Comparison of ENCODE assay signal across 9 mouse cellular contexts in genomic region chr13:21243196-21243595, GRCm38 (mm10). TPM values are rescaled to one million over a fixed set of nuclear protein-coding genes. Genes with fewer than 3 reads are reported as not detected.
DNase-seq lines count a peak whose midpoint lies in the region; ATAC-seq and TF ChIP-seq lines count a peak whose summit lies in the region.
"Had no signal": no experiment of that assay in that cellular context is flagged by ENCODE, and none has a peak within 500 bp of the region (broad histone marks: within the 10 kb centered on the region; RNA-seq: fewer than 3 reads in every experiment).

No protein-coding gene starts in this region.

- no peak for TF ChIP-seq CTCF in lung, embryonic 14.5 days (IDR thresholded peaks at IDR 0.05; ENCODE audit: low read depth)

- no peaks in the 10 kb centered on the region for H3K9me3 ChIP-seq in lung, embryonic 14.5 days (ENCODE audit: low read depth, low read length)
- no peaks in the 10 kb centered on the region for H3K9me3 ChIP-seq in forebrain, embryonic 13.5 days (replicated peaks)
- no peaks in the 10 kb centered on the region for H3K9me3 ChIP-seq in limb, embryonic 12.5 days
- H3K9me3 ChIP-seq in stomach, embryonic 14.5 days (ENCODE audit: control insufficient read depth, low read depth, low read length): no peaks in the 10 kb centered on the region

- no peak overlapping the region for H3K27ac ChIP-seq in lung, embryonic 14.5 days (ENCODE audit: low read depth)
- no peak overlapping the region for H3K27ac ChIP-seq in forebrain, embryonic 13.5 days
- no peak overlapping the region for H3K27ac ChIP-seq in limb, embryonic 12.5 days
- H3K27ac ChIP-seq in stomach, embryonic 14.5 days (ENCODE audit: low read length): no peak overlapping the region

- H3K27me3 ChIP-seq in lung, embryonic 14.5 days (ENCODE audit: insufficient read depth, low read length): no peaks in the 10 kb centered on the region
- H3K27me3 ChIP-seq in forebrain, embryonic 13.5 days: peaks cover 31% of the 10 kb centered on the region
- peaks cover 26% of the 10 kb centered on the region for H3K27me3 ChIP-seq in limb, embryonic 12.5 days
- no peaks in the 10 kb centered on the region for H3K27me3 ChIP-seq in stomach, embryonic 14.5 days (ENCODE audit: control insufficient read depth, insufficient read depth, low read length)

- H3K9ac ChIP-seq in lung, embryonic 14.5 days: no peak overlapping the region
- H3K9ac ChIP-seq in forebrain, embryonic 13.5 days: no peak overlapping the region
- 0 out of 2 replicates have a peak overlapping the region, but pooled peaks have one; percentile 6 for H3K9ac ChIP-seq in limb, embryonic 12.5 days (replicated peaks)
- no peak overlapping the region for H3K9ac ChIP-seq in stomach, embryonic 14.5 days (replicated peaks; ENCODE audit: low read depth, low read length)

- DNase-seq in lung, embryonic 14.5 days: no peak
- DNase-seq in lung, postnatal 36 days: no peak
- DNase-seq in thymus, postnatal 4 days: no peak
- DNase-seq in thymus, adult 18-20 months: no peak
- DNase-seq: layer of hippocampus, adult 9-11 months had no signal

- H3K4me1 ChIP-seq in lung, embryonic 14.5 days (ENCODE audit: insufficient read depth): no peaks in the 10 kb centered on the region
- peaks cover 5% of the 10 kb centered on the region; the same call in 1 of the 2 replicates for H3K4me1 ChIP-seq in forebrain, embryonic 13.5 days
- H3K4me1 ChIP-seq in limb, embryonic 12.5 days (replicated peaks): peaks cover 8% of the 10 kb centered on the region; the same call in 1 of the 2 replicates
- H3K4me1 ChIP-seq in stomach, embryonic 14.5 days (ENCODE audit: control insufficient read depth, insufficient read depth, low read length): no peaks in the 10 kb centered on the region

- WGBS in lung, embryonic 14.5 days: 15% methylated on average over 13 of the region's 13 CpGs
- 17% methylated on average over 13 of the region's 13 CpGs for WGBS in forebrain, embryonic 13.5 days
- 24% methylated on average over 13 of the region's 13 CpGs for WGBS in limb, embryonic 12.5 days
- 14% methylated on average over 13 of the region's 13 CpGs for WGBS in stomach, embryonic 14.5 days

- no peak for ATAC-seq in lung, embryonic 14.5 days (ENCODE audit: insufficient read depth)
- ATAC-seq in forebrain, embryonic 13.5 days: no peak
- no peak for ATAC-seq in limb, embryonic 12.5 days (ENCODE audit: insufficient number of reproducible peaks, insufficient read depth, low FRiP score, low TSS enrichment, low read depth)
- ATAC-seq in stomach, embryonic 14.5 days (ENCODE audit: insufficient number of reproducible peaks, insufficient read depth, low FRiP score, low read depth): no peak
- ATAC-seq: activated CD4-positive, CD25-positive, alpha-beta regulatory T cell, adult 4 months had no signal

- no peaks in the 10 kb centered on the region for H3K36me3 ChIP-seq in lung, embryonic 14.5 days (ENCODE audit: insufficient read depth)
- H3K36me3 ChIP-seq in forebrain, embryonic 13.5 days (ENCODE audit: poor library complexity, severe bottlenecking): no peaks in the 10 kb centered on the region
- H3K36me3 ChIP-seq in limb, embryonic 12.5 days: no peaks in the 10 kb centered on the region
- H3K36me3 ChIP-seq in stomach, embryonic 14.5 days (ENCODE audit: control insufficient read depth, insufficient read depth, low read length): no peaks in the 10 kb centered on the region

- peak overlapping the region; percentile 51 for H3K4me2 ChIP-seq in lung, embryonic 14.5 days
- H3K4me2 ChIP-seq in forebrain, embryonic 13.5 days: peak overlapping the region; percentile 31
- H3K4me2 ChIP-seq in limb, embryonic 12.5 days: peak overlapping the region; percentile 51
- peak overlapping the region; percentile 43 for H3K4me2 ChIP-seq in stomach, embryonic 14.5 days (replicated peaks; ENCODE audit: low read depth, low read length)

- peak overlapping the region; percentile 30 for H3K4me3 ChIP-seq in lung, embryonic 14.5 days (ENCODE audit: low read depth, low read length)
- no peak overlapping the region; the same call in 1 of the 2 replicates for H3K4me3 ChIP-seq in forebrain, embryonic 13.5 days
- H3K4me3 ChIP-seq in limb, embryonic 12.5 days (replicated peaks): peak overlapping the region; percentile 20
- peak overlapping the region; percentile 21 for H3K4me3 ChIP-seq in stomach, embryonic 14.5 days (ENCODE audit: low read depth, low read length)

RNA-seq across cellular contexts. Expression of gene Gpx5, which starts 49.3 kb away (rescaled TPM):
- polyA plus RNA-seq in lung, embryonic 14.5 days (2014; fragmentation: Nextera tagmentation; extraction: Ambion mirVana): not detected in 2 replicates
- not detected in 2 replicates for polyA plus RNA-seq in forebrain, embryonic 13.5 days (2015; fragmentation: Nextera tagmentation; extraction: Ambion mirVana)
- polyA plus RNA-seq in limb, embryonic 12.5 days (2016; fragmentation: Nextera tagmentation; extraction: Ambion mirVana): not detected in 2 replicates
- polyA plus RNA-seq in stomach, embryonic 14.5 days (2014; fragmentation: Nextera tagmentation; extraction: Ambion mirVana): not detected in 2 replicates
- polyA plus RNA-seq: activated CD4-positive, CD25-positive, alpha-beta regulatory T cell, adult 4 months had no signal
